Mouse (Mus musculus) adrenal gland, adult (tissue): ENCODE results near the gene Ptch1.

ENCODE experiments used
- DNase-seq, 2 experiments: peaks; one replicate each; pipeline ENCODE4 v3.0.0; 2022 to 2023; ENCODE audit warnings: low spot score in 1 of 2; ENCODE audit not compliant: inconsistent age in 2 of 2

The Ptch1 gene

GRCm38 (mm10) chr13:63563781-63564625 lies 9.4 kb downstream of the Ptch1 start:
- DNase-seq: peak; percentile 73 to 91

DNA sequence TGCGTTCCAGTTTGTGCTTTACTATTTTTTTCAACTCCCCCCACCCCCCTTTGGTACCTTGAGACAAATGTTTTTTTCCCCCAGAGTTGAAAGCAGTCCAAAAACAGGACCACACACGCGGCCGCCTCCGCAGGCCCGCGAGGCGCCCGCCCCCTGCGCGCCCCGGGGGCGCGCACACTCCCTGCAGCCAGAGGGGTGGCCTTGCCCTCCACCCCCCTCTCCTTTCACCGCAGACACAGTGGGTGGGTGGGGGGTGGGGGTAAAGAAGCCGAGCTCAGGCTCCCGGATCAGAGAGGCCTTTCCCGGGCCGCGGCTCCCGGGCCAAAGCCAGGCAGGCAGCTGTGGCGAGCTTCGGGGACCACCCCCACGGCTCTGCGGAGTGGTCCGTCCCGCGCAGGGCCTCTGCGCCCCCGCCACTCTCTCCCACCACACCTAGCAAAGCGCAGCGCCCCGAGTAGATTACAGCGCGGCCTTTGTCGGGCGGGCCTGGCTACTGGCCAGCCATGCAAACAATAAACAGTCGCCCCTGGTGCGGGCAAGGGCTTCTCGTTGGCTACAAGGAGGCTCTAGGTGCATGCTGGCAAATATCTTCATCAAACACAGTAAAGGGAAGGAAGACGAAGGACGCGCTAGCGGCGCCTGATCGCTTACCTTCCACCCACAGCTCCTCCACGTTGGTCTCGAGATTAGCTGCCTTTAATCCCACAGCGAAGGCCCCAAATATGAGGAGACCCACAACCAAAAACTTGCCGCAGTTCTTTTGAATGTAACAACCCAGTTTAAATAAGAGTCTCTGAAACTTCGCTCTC lies 10.2 kb downstream of the Ptch1 start:
- peak; percentile 83 to 94 for DNase-seq

DNA sequence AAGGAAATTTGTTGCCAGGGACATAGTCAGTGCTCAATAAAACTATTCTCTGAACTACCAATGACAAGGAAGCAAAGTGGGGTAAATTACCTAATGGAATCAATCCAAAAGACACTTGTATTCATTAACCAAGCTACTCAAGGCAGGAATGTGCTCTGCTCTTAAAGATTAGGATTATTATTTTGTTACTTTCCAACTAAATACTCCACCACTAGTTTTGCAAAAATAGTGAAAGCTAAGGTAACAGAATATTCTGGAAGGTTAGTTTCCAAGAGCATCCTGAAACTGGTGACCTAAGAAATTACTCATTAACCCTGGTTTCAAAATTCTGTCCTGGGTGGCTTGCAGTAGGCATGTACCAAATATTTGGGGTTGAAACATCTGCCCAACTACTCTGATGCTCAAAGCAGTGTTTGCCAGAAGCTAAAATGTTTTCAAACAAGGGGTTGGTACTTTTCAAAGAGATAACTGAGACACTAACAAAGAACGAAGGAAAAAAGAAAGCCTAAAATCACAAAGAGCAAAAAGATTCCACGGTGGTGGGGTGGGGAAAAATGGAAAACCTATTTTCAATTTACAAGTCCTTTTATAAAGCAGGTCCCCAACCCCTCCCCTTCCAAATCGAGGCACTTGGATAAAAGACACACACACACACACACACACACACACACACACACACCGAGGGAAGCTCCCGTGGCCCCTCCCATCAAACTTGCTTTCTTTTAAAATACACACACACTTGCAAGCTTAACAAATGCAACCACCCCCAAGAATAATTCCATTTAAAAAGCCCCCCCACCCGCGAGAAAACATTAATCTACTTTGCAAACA lies 11.0 kb downstream of the Ptch1 start:
- DNase-seq: peak in 1 of 2 experiments; percentile 75

DNA sequence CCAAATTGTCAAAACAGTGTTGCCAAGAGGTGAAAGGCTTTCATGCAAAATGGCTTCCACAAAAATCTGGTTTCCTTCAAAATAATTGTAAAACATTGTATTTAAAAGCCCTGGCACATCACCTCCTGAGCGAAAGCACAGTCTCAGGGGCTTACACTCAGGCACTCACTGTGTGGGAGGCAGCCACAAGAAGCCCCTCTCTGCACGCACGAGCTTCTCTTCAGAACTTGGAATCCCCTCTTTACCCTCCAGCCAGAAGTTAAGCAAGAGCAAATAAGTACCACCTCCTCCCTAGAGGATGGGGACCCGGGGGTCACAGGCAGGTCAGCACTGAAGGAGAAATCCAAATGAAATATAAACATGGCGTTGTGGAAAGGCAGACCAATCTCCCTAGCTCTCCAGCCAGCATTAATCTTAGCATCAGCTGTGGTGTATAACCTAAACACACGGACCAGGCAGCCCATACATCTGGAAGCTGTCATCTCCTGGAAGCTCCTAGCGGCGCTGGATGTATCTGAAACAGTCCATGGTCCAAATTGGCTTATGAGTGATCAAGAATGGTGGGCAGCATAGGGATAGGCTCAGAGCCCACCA lies 15.0 kb downstream of the Ptch1 start:
- no peak for DNase-seq

GRCm38 (mm10) chr13:63556431-63556830 lies 17.0 kb downstream of the Ptch1 start:
- DNase-seq: no peak

DNA sequence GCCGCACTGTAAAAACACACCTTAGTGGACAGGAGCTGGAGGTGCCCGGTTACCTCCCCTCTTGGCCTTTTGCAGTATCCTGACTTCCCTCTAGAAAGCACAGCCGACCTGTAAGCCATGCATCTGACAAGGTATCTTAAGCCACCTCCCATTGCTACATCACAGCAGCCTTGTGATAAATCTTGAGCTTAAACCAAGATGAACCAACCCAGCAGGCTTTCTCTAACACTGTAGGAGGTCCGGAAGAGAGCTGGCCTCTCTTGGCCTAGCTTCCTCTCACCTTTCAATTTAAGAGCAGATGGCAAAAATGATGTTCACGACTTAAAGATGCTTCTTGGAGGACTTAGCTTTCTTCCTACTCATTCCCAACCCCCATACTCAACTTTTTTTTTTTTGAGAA lies 17.5 kb downstream of the Ptch1 start:
- DNase-seq: no peak

- DNase-seq: peak in 1 of 2 experiments; percentile 63
These were observed 18.8 kb downstream of the Ptch1 start for GRCm38 (mm10) chr13:63554569-63554968.

DNA sequence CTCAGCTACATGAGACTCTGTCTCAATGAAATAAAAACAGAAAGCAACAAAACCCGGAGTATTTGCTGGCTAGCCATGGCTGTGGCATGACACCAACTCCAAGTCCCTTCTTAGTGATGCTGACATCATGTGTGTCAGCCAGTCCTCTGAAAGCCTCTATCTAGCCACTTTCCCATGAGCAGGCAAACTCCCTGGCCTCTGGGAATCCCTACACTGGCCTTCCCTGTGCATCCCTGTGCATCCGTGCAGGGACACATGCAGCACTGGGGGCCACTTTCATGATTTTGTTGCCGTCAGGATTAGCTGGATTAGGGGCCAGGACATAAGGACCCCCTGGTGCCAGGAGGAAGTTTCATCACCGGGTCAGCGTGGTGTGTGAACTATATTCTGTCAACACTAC lies 20.0 kb downstream of the Ptch1 start:
- no peak for DNase-seq

DNA sequence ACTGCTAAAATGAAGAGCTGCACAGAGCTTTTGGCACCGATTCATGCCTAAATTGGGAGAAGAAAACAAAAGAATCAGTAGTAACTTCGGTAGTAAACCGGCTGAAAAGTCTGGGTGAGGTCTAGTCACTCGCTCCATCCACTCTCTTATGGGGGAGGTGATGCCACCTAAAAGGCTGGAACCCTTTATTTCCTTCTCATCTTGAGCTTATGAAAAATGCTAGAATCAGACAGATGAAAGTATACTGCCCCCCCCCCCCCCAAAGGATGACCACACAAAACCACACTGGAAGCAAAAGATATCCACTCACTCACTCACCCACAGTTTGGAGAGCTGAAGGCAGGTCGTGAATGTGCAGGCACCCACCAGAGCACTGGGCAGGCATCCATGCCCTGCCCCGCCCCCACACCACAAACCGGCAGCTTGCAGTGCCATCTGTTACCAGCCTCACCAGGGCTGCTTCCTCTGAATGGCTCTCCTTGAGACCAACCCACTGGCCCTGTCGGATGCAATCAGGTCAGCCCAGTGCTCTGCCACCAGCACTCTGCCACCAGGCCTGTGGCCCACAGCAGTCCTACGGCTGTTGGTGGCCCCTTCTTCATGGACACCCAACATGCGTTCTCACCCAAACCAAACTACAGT lies 21.0 kb downstream of the Ptch1 start:
- DNase-seq: peak; percentile 49 to 66

DNA sequence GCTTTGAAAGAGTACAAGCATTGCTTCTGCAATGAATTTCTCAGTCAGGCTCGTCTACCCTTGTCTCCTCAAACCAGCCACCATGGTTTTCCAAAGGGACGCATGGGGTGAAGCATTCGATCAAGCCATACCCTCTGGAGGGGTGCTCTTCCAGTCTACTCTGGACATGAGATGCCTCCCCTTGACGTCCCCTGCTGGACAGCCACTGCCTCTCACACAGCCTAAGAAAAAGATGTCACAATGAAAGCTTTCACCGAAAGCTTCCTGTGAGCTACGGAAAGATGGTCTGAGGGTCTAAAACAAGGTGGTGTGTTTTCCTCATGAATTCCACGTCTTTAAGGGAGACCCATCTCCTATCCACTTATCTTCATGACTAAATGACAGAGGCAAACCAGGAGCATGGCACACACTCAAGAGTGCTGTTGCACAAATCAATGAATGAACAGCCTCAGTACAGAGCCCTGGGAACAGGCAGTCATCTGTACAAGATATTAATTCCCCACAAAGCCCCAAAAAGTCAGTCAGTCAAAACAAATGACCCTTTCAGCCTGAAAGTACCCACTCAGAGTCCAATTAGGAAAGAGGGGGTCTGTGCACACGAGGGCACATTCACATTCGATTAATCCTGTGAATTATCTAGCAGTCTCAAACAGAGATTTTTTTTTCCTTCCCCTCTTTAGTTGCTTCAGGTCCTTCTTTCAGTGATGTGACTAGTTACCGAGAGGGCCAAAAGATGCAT lies 21.7 kb downstream of the Ptch1 start:
- no peak for DNase-seq

DNA sequence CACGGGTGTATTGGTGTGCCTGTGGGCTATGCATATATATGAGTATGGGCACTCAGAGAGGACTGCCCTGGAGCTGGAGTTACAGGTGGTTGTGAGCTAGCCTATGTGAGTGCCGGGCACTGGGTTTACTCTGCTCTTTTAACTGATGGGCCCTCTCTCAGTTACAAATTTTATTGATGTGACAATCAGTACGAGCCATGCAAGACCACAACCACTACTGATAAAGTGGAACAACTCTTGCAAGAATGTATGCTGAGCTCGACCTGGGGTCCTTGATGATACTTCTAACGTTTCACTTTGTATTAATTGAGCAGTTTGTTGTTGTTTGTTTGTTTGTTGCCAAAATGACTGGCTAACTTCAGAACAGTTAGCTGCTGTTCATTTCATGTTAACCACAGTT lies 23.0 kb downstream of the Ptch1 start:
- no peak for DNase-seq

DNA sequence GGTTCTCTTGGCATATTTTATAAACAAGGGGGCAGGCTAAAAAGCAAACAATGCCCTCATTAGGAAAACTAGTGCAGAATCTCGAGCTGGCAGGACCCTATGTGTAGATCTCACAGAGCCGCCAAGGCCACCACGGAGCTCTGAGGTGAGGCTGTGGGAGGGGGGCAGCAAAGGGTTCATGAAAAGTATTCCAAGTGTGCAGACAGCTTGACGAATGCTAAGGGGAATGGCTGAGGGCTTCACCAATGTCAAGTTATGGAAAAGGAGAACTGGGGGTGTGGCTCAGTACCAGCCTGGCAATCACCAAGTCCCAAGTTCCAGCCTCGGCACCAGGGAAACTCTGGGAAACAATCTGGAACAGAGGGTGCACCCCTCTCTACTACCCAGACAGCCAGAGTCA lies 24.2 kb downstream of the Ptch1 start:
- DNase-seq: peak in 1 of 2 experiments; percentile 43

- no peak for DNase-seq
These were observed 24.8 kb downstream of the Ptch1 start for GRCm38 (mm10) chr13:63548571-63548970.

- DNase-seq: no peak
These were observed 28.1 kb downstream of the Ptch1 start for GRCm38 (mm10) chr13:63545291-63545690.

- no peak for DNase-seq
These were observed 28.5 kb downstream of the Ptch1 start for GRCm38 (mm10) chr13:63544967-63545253.

DNA sequence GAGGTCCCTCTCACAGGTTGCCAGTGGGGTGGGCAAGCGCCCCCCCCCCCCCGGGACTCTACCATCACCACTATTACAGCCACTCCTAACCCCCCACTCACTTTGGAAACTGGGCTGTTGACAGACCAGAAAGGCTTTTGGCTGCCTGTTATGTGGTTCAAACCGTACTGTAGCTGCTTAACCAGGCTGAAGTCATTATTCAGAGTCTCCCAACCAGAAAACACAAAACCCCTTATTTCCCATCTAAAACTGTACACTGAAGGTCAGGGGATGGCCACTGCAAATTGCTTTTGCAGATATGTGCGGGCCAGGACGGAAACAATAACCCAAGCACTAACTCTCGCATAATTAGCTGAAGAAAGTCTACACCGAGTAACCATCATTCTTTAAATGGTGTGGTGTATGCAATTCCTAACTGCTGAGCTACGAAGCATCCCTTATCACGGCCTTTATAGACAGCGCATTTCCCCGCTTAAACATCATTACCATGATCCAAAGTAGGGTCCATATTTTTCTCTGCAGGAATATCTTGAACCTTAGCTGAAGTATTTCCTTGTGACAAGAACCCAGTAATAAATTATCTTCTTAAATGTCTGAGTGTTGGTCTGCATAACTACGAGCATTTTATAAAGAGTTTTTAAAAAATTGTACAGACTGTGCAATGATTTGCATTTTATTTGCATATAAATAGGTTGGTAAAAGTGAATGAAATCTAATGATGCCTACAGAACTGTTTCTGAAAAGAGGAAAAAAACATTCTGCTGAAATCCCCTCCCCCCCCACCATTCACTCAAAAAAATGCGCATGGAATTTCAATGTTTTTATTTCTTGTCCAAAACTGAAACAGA lies 29.1 kb downstream of the Ptch1 start:
- no peak for DNase-seq

GRCm38 (mm10) chr13:63543459-63543858 lies 29.9 kb downstream of the Ptch1 start:
- DNase-seq: no peak

DNA sequence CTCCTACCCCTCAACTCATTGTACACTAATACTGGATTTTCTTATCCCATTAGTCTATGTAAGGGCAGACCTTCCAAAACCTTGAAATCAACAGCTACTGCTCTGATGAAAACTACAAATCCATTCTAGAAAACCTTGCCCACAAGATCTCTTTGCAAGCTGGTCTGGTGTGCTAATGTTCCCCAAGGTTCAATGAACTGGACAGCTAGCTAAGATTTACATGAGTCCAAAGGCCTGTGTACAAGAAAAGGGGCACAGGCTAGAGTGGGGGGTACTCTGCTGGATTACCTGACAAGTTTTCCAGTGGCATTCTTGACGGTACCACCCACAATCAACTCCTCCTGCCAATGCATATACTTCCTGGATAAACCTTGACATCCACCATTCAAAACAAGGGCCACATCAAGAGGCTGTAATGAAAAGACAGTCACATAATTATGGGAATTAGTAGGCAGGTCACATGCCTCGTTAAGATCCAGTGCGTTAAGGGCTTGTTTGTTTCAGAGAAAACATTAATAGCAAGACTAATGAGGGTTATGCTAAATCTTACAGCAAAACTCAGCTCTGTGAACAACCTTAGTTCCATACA lies 30.5 kb downstream of the Ptch1 start:
- DNase-seq: no peak

DNA sequence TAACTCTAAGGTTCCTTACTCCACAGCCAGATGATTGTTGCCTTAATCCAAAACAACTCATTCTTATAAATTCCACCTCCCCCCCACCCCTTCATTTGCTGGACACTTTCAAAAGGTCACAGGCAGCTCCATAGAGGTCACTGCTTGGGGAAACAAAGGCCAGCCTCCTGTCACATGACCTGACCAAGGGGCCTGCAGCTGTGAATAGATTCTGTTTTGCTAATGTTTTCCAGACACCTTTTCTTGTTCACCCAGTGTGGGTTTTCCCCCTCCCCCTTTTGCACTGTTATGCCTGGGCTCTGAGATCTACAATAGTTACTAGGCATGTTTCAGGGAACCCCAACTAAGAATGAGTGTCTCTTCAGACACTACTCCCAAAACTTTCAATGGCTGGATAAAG lies 31.9 kb downstream of the Ptch1 start:
- DNase-seq: no peak
